Mouse (Mus musculus) ZHBTc4 (cell line): Measurements from ENCODE around the gene Bhmt2.

Experiments
- DNase-seq: peaks from one replicate; pipeline ENCODE4 v3.0.0-alpha.2; 2011; ENCODE audit warnings: low read depth, low spot score

Gene Bhmt2

DNA sequence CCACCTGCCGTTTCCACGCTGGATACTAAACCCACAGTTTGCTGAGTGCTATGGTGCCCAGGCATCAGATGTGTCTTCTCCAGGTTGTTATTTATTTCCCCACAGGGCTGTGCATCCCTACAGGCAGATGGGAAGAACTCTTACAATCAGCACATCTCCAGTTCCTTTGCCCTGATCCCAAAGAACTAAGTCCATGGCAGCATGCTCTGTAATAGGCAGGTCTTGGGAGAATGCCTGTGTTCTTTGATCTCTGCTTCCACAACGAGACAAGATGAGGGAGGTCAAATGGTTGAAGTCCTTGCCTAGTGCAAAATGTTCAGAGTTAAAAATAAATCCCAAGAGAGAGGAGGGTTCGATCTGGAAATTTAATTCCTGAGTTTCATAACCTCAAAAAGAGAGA lies 34.5 kb downstream of the Bhmt2 start:
- DNase-seq, result no peak

DNA sequence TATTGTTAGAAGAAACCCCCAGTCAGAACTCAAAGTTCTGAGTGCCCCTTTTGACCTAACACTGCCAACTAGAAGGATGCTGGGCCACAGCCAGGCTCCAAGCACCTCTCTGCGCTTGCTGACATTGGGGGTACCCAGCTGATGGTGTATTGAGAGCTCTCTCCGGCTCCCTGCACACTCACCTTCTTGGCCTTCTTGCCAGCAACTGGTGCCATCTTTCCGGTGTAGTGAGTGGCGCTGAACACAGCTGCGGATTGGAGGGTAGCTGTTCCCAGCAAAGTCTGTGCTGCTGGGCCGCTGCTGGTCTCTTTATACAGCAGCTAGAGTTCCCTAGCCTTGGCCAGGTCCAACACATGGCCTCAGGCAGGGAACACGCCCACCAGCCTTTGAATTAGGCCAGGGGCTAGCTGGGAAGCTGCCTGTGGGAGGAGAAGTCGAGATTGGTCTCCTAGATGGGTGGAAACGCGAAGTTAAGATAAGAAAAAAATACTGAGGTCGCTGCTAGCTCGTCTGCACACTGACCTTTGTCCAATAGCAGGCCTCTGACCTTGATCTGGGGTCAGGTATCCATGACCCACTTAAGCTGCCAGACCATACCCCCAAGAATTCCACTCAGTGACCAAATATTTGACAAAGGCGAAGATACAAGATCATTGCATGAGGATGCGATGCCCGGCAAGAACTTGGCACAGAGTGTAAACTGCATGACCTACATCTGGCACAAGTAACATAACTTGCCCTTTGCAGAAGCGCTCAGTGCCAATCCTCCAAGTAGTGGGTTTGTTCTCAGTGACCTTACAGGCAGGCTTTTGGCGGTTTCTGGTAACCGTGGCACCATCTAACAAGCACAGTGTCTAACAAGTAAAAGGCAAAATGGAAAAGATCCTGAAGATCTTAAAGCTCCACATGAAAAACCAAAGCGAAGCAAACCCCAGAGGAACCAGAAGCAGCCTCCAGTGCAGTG lies 36.5 kb downstream of the Bhmt2 start, which contains the start of gene Bhmt:
Gene Bhmt, minus strand, starts transcription at position 680 of the 964 bp plus-strand sequence.
- peak; percentile 72 for DNase-seq

DNA sequence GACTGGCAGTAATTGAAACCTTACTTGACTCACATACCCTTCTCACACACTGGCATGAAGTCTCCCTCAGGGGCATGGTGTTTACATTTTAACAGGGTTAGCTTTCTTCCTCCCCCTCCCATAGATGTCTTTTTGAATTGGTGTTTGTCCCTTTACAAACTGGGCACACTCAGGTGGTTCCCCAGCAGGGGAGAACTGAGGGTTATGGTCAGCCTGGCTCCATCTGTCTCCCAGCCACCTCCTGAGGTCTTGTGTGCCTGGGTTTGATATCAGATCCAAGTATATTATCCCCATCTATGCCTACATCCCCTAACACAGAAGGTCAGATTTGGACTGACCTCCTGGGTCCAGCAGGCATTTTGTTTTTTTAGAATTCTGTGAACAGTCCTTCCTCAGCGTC lies 37.5 kb downstream of the Bhmt2 start:
- DNase-seq, result no peak

DNA sequence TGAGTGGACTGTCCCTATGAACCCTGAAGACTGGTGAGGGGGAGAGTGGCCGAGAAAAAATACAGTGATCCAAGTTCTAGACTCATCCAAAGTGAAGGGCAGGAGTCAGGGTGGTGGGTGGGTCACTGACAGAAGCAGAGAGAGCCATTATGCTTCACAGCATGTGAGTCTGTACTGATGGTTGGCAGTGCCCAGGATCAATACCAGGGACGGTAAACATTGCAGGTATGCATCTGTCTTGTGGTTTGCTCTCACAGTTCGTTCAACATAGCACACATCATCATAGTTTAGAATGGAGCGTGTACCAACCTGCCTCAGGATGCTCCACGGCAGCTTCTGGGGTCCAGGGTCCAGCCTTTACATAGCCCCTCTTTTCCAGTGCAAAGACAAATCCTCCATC lies 41.2 kb downstream of the Bhmt2 start:
- no peak for DNase-seq

DNA sequence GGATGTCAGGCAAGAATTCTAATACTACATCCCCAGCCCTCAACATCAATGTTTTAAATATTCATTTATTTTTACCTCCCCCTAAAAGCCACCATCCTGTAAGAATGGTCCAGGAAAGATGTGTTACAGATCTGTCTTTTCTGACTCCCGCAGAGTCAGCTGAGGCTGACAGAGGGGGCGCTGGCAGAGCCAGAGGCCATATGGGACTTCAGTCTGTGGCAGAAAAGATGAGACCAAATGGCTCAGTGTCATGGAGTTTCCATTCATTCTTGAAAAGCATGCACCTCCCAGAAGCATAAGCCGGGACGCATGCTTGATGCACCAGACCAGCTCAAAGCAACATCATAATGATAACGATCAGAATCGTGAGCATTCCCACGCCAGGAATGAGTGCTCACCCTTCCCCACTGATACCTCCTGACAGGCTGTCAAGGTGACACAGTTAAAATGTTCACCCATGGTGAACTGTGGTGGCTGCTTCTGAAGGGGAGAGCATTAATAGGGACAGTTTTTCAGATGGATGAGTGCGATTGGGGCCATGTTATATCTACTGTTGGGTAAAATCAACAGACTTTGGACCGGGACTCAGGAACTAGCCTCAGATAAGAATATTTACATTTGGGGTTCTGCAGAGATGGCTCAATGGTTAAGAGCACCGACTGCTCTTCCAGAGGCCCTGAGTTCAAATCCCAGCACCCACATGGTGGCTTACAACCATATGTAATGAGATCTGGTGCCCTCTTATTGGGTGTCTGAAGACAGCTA lies 43.0 kb downstream of the Bhmt2 start:
- DNase-seq, result no peak

DNA sequence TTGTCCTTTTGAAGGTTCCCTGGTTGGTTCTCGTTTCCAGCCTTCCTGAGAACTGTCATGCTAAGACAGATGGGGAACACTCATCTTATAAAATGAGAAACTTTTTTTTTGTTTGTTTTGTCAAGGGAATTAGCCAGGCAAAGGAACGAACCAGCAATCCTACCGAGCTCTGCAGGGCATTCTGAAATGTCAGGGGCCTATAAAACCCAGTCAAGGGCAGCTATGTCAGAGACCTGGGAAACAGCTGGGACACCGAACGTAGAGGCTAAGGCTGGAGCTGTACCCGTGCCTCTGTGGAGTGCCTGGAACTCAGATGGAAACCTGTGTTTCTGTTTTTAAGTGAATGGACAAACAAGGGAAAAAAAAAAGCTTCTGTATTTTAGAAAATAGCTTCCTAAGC lies 45.2 kb downstream of the Bhmt2 start:
- DNase-seq, result no peak

DNA sequence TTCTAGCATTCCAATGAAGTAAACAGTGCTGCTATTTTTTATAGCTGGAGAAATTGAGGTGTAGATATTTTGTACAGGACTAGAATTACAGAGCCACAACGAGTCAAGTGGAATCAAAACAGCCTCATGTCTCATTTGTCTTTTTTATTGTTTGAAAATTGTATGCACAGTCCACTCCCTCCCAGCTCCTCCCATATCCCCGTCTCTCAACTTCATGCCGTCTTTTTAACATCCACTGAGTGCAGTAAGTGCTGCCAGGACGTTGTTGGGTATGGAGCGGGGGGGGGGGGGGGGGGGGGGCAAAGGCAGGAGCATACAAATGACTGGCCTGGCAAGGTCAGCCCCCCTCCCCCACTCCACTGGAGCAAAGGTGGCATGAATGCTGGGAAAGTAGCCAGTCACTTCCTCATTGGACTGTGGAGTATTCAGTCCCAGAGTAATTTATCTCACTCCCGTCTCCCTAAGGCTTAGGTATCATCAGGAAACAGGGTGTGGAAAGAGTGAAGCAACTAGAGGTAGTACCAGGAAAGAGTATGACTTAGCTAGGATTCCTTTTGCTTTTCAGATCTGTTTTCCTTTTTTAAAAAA lies 59.6 kb downstream of the Bhmt2 start:
- DNase-seq, result no peak

DNA sequence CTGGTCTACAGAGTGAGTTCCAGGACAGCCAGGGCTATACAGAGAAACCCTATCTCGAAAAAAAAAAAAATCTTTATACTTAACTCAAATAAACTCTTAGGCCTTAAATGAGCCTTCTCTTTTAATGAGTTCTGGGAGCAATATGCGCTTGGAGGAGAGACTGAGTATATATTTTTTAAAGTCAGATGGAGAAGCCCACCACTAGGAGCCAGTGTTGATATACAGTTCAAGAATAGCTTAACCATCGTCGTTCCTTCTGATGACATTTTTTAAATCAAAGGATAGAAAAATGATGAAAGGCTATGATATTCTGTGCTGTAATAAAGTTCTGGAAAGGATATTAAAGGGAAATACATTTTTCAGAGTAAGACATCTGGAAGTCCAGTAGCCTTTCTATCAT lies 60.3 kb downstream of the Bhmt2 start:
- no peak for DNase-seq

DNA sequence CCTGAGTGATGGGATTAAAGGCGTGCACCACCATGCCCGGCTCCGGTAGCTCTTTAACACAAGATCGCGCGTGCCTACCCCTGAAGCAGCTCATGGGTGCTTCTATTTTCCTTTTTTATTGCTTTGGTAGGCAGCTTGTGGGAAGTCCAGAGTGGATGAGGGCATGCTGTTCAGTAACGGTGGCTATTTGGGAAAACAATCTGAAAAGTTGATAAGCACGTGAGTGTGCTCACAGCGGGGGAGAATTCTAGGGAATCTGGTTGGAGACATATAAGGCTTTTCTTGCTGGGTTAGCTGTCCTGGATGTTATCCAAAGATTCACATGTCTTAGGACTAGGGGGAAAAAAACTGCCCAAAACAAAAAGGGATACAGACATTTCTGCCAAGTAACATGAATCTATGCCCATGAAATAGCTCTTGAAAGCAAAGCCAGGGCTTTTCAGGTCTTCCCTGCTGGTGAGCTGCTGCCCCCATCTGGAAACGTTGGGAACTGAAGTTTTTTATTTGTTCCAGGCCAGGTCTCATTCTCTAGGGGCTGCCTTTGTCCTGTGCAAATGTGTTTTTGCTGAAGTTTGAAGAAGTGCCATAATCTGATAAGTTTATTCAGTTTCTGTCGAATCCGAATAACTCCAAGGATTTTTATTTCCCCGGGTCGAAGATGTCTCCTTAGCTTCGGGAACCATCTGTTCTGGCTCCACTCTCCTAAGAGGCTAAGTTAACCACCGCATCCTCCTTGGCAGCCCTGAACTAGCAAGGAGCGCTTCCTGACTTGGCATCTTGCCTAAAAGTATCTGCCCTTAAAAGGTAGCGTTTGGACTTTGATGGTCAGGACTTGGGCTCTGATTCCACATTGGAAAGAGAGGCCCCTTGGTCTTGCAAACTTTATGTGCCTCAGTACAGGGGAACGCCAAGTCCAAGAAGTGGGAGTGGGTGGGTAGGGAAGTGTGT lies 61.2 kb downstream of the Bhmt2 start:
- DNase-seq, result peak; percentile 87

DNA sequence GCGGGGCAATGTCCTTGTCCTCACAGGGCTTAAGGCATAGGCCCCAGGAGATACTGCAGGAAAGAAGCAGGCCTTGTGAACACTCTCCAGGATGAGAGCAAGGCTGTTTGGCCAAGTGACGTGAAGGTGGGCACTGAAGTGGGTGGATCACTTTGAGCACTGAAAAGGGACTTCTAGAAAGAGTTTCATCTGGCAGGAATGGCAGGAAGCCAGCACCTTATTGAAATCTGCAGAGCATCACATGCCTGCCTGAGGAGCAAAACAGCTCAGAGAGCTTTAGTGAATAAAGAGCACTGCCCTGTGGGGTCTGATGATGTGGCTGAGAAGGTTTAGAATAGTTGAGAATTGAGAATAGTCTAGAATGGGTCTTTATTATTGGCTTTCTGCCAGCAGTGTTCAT lies 65.6 kb downstream of the Bhmt2 start:
- no peak for DNase-seq

DNA sequence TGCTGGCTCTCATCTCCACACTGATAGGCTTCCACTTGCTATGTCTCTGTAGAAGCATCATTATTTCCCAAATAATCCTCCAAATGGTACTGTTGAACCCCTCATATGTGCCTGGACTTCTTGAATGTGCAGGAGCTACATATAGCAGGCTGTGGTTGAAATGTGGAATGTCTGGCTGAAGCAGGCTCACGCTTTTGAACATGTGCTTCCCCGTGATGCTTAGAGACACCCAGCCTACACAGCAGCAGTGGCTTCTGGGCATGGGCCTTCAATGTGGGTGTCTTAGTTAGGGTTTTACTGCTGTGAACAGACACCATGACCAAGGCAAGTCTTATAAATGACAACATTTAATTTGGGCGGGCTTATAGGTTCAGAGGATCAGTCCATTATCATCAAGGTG lies 66.4 kb downstream of the Bhmt2 start:
- no peak for DNase-seq

DNA sequence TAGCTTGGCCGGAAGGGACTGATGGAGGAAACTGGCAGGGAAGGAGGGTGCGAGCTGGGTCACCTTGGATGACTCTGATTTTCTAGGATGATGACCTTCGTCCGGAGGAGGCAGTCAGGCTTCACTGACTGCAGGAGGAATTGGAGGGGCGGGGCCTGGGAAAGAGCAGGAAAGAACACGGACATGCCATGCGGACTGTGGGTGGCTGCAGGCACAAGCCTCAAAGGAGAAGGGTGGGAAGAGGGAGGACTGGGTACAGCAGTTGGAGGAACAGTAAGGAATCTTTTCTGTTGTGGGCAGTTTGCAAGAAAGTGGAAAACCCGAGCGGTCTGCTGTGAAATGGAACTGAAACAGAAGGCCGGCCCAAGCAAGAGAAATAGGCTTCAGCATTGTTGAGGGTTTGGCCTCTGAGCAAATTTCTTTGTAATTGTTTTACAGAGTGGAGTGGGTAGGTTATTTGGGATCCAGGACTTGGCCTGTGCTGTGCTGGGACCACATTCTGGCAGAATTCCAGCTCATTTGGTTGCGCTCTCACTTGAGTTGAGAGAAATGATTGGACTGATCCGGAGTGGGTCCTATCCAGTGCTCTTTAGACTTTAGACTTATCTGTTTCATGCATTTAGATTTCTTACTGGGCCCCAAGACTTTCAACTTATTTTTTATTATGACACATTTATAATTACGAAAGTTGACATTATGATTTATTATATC lies 67.1 kb downstream of the Bhmt2 start:
- DNase-seq, result peak; percentile 69
